Mouse (Mus musculus): ENCODE measurements at regions not wholly inside any gene's neighbourhood (a gene's known extent, or its start where the extent isn't known, plus 50 kb on each side); places are given as distances from the start of the nearest gene placed in this dataset.
A peak's percentile ranks its signal among the peaks of the same experiment; 100 is the strongest.

DNA sequence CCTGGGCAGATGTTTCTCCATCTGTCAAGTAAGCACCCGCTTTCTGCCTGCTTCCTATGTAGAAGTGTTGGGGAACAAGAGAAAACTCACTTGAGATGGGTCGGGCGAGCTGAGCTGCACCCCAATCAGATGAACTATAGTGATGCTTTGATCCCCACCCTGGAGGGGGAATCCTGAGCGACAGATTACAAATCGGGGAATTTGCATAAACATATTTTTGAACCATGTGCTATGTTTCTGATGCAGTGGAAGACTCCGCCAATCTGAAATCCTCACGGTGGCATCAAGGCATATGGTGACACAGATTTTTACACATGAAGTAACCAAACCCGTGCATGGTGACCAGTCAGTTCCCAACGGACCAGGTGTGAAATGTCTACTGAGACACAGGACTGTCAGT, 231.4 kb upstream of the Chd6 start:
- no peak for DNase-seq (ENCODE audit: low read depth)

DNA sequence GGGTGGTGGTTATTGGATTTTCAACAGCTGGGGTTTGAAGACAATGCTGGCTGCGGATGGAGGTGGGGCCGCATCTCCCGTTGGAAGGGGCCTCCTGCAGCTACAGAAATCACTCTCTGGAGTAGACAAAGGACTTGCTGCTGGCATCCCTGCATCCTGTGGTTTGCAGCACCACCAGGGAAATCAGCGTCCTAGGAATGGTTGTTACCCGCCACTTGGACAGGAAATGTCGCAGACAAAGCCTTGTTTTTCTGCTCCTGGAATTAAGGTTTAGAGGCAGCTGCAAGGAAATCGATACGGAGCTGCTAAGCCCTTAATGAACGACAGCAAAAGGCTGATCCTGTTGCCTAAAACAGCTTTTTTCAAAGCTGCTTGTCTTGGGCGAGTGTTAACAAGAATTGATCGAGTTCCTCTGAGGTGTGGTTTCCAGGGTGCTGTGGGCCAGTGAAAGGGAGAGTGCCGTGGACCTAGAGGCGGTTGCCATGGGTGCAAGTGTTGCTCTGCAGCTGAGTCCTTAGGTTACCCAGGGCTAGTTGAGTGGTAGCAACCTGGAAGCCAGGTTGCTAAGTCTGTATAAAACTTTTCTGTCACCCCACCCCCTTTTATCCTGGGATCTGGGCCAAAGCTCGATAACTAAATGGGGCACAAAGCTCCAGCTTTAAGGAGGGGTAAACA, 230.6 kb upstream of the Chd6 start:
- DNase-seq (ENCODE audit: low read depth), result no peak

DNA sequence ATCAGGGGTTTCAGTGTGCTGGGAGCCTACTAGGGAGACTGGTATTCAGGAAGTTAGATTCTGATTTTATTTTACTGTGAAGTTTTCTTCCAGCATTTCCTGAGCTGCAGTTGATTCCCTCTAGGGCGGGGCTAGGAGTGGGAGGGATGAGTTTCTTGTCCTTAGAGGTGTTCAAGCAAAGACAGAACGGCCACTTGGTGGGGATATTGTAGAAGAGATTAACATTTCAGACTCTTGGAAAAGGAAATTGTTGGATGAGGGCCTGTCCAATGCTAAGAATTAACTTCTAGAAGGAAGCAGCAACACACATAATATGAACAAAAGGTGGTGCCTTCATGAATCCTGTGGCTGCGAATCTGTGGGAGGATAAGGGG, 230.1 kb upstream of the Chd6 start:
- no peak for DNase-seq (ENCODE audit: low read depth)

DNA sequence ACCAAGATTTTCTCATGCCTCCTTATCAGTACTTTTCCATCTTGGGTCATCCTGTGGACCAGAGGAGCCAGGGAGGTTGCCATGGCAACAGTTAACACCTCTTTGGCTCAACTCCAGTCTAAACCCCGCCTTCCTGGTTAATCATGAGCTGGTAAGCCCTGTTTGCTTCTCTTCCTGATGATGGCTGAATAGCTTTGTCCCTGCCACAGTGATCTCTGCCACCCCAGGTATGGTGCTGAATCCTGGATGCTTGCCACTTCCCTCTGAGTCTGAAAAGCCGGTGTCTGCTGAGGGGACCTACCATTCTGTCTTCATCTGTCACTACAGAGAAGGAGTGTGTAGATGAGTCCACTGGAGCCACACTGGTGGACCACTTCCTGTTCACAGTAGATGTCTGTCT, 223.8 kb upstream of the Chd6 start:
- DNase-seq (ENCODE audit: low read depth), result no peak

DNA sequence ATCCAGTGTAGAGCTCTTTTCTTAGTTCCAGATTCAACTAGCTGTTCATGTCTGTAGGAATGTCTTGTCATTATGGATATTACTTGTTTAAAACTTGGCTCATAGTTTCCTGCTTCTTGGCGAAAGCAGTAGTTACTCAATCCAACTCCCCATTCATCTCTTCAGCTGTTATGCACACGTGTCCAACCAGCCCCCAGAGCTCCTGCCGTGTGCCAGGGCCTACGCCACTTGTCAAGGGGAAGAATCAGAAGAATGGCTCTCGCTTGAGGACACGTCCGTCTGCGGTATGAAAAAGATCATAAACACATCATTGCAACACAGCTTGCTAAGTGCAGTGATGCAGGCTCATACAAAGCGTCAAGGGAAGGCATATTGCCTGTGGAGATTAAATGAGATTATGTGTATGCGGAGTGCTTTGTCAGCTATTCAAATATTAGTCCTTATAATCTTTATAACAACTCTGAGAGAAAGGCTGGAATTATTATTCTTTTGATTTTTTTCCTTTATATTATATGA, 223.0 kb upstream of the Chd6 start:
- DNase-seq (ENCODE audit: low read depth), result no peak

DNA sequence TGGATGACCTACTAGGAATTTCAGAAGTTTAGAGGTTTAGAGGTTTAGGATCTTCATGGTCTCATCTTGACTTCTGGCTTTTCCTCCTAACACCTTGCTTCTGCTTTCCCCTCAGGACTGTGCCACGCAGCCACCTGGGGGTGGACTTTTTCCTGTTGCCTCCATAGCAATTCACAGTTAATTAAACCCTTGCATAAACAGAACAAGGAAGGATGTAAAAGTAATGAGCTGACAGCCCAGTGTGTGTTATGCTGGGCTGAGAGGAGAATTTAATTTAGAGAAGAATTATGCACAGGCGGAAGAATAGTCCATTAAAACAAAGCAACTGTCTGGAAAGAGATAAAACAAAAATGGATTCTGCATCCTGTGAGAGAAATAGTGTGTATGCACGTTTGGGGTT, 193.9 kb upstream of the Chd6 start:
- DNase-seq (ENCODE audit: low read depth), result no peak

DNA sequence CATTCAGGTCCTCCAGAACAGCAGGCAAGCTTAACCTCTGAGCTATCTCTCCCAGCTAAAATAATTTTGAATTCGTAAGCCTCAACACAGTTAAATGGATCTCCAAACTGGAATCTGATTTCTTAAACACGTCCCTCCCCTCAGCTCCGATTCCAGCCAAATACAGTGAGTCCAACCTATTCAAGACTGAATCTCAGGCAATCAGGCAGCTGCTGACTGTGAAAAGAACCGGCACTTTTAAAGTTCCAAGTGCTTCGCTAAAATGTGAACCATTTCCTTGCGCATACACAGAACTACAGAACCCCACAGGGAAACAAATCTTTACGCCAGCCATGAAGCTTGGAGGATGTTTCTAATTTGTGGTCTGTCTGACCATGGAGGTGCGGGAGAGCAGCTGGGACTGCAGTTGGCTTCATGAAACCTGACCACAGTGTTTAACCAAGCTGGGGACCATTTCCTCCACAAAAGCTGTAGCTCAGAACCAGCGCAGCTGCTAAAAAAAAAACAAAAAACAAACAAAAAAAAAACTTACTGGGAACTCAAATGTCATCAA, 160.1 kb upstream of the Chd6 start:
- DNase-seq (ENCODE audit: low read depth), result no peak

DNA sequence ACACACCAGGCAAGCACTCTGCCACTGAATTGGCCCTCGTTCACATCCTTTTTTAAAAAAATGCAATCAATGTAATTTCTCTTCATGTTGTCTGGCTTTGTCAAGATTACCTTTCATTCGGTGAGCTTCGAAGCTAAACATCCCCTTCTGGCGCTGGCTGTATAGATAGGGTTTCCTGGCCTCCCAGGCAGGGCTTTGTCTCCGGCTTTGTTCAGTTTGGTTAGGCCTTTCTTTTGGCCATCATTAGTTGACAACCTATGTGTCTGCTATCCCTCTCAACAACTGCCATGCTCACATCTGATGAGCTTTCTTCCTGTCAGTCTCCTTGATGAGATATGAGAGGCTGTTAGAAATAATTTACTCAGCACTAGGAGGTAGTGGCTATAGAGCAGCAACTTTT, 157.6 kb upstream of the Chd6 start:
- no peak for DNase-seq (ENCODE audit: low read depth)

DNA sequence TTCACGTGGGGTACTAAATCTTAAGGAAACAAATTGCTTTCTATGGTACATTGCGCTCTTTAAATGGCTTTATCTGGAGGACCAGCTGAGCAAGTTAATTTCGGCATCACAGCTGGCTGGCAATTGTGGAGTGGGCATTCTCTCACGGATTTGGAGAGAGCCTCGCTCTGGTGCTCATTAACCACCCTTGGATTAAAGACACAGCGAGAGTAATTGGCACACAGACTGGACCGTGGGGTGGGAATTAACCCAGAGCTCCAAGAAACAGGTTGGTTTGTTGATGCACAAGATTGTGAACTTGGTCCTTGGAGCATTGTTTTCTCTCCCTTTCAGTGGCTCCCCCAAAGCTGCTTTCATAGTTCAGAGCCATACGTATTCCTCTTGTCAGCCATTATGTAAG, 156.3 kb upstream of the Chd6 start:
- no peak for DNase-seq (ENCODE audit: low read depth)

DNA sequence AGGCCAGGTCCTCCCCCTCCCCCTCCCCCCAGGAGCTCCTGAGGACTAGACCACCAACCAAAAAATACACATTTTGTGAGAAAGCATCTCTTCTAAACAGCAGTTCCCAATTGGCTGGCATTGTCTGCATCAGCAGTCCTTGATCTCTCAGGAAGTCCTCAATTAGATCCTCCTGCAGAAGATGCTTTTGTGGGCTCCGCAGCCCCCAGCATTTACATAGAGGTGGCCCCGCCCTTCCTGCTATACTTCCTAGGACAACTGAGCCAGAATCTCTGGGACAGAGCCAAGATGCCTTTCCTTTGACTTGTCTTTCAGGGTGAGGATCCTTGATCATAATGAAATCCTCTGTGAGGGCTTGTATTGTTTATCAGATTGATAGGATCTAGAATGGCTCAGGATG, 143.9 kb upstream of the Chd6 start:
- DNase-seq (ENCODE audit: low read depth), result no peak

DNA sequence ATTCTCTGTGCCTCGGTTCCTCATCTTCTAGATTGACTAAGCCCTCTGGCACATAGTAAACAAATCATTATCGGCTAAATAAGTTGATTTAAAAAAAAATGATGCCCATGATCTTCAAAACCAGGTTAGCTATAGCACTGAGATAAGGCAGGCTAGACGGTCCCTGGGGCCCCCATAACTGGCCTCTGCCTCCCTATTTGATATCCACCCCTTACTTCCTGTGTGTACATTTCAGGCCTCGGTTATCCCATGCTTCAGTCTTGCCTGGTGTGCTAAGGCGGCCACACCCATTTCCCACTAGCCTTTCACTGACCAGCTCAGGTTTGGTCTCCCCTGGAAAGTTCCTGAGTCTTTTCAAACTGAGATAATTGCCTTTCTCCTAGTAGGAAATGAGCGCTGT, 132.8 kb upstream of the Chd6 start:
- no peak for DNase-seq (ENCODE audit: low read depth)

DNA sequence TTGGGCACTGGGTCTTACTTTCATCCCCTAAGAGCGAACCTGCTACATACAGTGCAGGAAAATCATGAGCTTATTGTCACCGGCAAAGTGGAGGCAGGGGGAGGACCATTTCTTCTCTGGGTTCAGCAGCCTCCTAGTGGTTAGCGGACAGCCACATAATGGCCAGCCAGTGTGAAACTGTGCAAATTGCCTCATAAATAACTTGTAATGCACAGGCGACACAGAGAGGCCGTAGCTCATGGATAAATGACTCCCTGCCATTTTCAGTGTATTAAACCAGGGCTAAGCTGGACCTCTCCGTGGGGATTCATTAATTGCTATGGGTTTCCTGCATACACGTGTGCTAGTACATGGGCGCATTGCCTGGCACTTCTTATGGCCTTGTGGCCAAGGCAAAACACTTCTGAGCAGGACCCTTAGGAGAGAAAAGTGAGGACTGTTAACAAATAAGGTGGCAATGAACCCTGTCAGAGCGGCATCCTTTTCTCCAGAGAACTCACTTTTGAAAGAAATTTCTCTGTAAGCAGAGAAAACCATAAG, 128.5 kb upstream of the Chd6 start:
- DNase-seq (ENCODE audit: low read depth), result no peak

DNA sequence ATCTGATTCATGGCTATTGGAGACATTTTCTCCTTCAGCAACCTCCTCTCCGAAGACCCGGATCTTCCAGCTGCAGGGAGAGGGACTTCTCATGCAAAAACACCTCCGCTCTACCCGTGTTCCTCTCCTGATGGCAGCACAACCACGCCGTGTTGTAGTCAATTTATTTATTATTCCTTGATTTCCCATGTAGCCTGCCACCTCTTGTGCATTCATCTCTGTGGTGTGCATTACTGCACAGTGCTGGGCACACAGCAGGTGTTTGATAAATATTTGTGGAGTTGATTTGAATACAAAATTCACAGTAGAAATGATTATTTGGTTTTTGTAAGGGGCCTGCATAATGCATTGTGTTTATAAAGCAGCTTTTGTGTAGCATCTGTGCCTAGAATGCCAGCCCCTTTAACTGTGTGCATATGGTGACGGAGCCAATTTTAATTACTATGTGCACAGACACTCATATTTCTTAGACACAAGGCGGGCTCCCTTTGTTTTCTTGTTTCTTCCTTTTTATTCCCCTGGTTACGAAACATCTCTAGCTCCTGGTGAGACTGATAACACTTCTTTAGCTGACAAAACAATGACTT, 124.4 kb upstream of the Chd6 start:
- no peak for DNase-seq (ENCODE audit: low read depth)

DNA sequence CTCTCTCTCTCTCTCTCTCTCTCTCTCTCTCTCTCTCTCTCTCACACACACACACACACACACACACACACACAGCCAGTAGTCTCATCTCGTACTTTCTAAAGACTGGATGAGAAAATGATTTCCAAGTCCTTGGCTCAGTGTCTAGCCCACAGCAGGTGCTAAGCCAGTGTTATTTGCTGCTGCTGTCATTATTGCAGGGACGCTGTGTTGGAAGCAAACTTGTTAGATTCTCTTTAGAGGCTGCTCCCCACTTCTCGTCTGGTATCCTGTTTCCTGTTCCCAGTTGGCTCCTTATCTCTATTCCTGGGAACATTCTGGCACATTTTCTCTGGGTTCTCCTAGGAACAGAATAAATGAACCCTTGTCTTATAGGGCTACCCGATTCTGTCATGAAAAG, 122.5 kb upstream of the Chd6 start:
- DNase-seq (ENCODE audit: low read depth), result no peak

DNA sequence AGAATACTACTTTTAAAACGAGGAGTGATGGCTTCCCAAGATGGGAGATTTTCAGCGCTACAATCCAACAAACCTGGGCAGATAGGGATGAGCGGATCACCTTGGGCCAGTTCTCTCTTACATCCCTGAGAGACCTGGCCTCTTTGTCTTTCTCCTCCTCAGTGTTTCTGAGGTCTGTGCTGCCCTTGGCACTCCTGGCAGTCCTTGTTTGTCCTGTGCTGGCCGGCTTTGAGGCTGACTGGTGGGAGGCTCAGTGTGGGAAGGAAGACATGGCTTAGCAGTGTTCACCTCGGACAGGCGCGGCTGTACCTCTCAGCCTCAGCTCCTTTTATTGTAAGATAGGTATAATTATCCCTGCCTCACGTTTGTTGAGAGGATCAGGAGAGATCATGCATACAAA, 106.9 kb upstream of the Chd6 start:
- no peak for DNase-seq (ENCODE audit: low read depth)

DNA sequence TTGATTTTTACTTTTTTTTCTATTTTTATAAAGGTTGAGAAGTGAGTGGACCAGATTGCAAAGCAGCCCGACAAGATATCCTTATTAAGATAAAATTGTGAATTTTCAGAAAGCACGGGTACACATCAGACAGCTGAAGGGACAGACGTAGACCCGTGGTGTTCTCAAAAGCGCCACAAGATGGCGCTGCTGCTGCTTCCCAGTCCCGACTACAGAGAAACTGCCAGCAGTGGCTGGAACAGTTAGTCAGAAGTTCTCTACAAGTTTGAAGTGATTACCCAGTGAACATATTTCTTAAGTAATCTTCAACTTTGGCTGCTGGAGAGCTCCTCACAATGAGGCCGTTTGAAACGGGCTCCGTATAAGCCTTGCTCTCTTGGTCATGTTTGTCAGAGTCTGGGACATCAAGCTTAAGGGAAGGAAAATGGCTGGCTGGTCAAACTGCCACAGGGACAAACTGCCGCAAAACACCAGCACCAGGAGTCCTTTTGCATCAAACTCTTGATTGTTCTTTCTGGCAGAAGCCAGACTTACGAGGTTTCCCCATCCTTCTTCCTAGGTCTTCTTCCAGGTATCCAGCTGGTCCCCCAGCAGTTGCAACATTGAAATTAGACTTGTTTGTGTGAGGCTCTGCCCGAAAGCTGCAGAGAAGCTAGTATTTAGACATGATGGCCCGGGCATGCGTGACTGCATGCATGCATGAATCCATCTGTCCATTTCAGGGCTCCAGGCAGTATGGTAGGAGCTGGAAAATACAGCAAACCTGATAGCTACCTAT, 106.0 kb upstream of the Chd6 start:
- peak; percentile 50 for DNase-seq (ENCODE audit: low read depth)

DNA sequence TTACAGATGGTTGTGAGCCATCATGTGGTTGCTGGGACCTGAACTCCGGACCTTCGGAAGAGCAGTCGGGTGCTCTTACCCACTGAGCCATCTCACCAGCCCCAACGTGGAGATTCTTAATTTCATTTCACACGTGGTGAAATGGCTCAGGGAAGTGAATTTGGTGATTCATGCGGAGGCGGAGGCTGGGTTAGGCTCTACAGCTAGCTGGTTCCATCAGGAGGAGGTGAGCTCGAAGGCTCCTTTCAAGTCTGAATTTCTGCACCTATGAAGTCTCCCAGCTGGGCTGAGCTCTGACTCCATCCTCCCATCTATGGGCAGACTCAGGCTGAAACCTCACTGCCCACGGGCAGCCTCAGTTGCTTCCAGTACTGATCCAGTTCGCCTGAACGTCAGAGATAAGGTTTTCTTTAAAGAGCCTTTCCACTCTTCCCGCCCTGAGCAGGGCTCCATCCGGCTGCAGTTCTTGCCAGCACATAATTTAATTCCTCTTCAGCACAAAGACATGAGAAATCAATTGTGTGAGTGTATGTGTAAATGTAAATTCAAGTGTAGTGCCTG, 103.5 kb upstream of the Chd6 start:
- DNase-seq (ENCODE audit: low read depth), result no peak

DNA sequence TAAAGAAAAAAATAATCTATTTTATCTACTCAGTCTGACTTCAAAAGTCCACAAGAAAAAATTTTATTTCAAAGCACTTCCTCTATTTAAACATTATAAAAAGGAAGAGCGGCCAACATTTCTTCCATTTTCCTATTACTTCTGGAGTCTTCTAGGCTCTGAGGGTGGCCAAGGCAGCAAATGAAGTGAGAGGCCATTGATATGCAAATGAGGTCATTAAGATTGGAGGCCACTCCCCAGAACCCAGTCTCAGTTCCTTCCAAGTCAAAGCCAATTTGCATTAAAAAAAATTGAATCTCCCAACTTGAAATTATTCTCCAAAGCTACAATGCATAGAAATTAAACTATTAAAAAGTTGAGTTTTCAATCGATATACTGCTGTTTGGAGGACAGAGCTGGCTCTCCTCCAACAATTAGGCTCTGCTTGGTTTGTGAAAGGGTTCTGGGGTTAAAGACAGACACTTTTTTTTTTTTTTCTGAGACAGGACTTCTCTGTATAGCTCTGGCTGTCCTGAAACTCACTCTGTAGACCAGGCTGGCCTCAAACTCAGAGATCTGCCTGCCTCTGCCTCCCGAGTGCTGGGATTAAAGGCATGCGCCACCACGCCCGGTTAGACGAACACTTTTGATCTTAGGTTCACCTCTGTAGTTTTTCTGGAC, 88.0 kb upstream of the Chd6 start:
- DNase-seq (ENCODE audit: low read depth), result no peak

DNA sequence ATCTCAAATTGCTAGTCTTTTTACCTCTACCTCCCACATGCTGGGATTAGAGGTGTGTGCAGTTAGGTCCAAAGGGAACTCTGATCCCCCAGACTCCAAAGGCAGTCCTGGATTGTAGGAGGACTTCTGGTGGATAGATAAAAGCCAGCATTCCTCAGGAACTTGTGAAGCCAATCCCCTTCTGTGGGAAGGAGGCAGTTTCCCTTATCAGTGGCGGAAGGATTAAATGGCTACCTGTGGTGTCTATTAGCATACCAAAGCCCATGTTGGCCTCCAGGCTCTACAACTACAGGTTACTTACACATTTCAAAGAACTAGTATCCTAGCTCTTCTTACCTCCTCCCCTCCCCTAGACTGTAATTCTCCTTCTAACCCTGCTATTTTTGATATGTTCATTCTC, 78.6 kb upstream of the Chd6 start:
- no peak for DNase-seq (ENCODE audit: low read depth)

DNA sequence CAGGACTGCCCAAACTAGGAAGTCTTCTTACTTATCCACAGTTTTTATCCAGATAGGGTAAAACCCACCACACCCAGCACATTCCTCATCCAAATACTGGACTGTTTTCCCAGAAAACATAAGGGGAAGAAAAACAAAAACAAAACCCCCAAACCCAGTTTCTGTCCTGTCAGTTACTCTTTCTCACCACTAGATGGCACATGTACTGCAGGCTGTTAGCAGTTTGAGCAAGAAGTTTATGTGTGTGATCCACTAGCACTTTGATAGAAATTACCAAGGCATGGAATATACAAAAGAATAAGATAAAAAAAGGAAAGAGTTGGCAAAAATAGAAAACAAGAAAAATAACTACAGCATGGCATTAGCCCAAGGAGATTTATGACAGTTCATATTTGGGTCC, 76.2 kb upstream of the Chd6 start:
- no peak for DNase-seq (ENCODE audit: low read depth)

DNA sequence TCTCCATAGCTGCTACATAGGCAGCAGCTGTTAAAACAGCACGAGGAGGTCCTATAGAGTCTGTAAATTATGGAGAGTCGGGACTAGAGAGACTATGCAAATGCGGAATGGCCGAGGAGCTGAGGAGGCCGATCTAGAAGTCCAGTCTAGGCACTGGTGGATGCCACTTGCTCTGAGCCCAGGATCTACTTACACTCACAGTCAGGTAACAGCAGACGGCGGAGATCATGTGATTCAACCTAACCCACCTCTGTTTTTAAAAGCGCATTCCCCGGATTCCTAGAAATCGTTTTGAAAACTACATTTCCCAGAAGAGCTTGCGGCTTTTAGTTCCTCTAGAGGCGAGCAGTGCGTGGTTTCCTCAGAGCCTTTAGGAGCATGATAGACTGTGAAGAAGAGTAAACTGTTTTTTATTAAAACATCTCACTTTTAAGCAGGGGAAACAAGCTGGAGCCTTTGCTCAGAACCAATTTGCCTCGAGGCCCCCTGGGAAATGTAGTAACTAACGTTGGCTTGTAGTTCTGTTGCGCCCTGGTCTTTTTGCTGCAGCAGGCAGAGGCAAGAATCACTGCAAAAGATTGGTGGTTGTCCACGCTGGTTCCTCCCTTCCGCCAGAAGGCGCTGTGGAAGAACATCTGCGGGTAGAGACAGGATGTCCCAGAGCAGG, 68.6 kb upstream of the Chd6 start:
- no peak for DNase-seq (ENCODE audit: low read depth)

Measured in c-Kit-positive CD71-positive TER-119-negative erythroid progenitor cells, embryonic 14.5 days (primary cell).